Mouse (Mus musculus) layer of hippocampus, adult 8-10 months (tissue): ENCODE data around the gene Prmt7. TPM values are rescaled to one million over a fixed set of nuclear protein-coding genes. Genes with fewer than 3 reads are reported as not detected.
A peak's percentile ranks its signal among the peaks of the same experiment; 100 is the strongest.

ENCODE experiments used
- DNase-seq, 2 experiments: peaks; one replicate each; pipeline ENCODE4 v3.0.0; 2022; ENCODE audit warnings: low spot score in 2 of 2
- total RNA-seq, 4 experiments: library from RNA; stranded (reverse); gene quantifications; 2 replicates each; pipeline ENCODE4 v1.2.4; 2022

Prmt7 gene
- total RNA-seq, 4 experiments from 2014 or later = 32.8 to 43.7 (median 36.4) TPM

GRCm38 (mm10) chr8:106287445-106287844 lies 76.7 kb downstream of the Prmt7 start:
- DNase-seq = no peak

- DNase-seq = no peak
These were observed 78.0 kb downstream of the Prmt7 start for GRCm38 (mm10) chr8:106288732-106289131.

GRCm38 (mm10) chr8:106289464-106289863 lies 78.7 kb downstream of the Prmt7 start:
- no peak for DNase-seq

GRCm38 (mm10) chr8:106292484-106293396 lies 82.0 kb downstream of the Prmt7 start:
- DNase-seq = no peak

GRCm38 (mm10) chr8:106298261-106298660 lies 87.5 kb downstream of the Prmt7 start:
- DNase-seq = no peak

GRCm38 (mm10) chr8:106298846-106299245 lies 88.1 kb downstream of the Prmt7 start:
- no peak for DNase-seq

GRCm38 (mm10) chr8:106299686-106300085 lies 89.0 kb downstream of the Prmt7 start:
- DNase-seq = no peak

GRCm38 (mm10) chr8:106300739-106301715 lies 90.3 kb downstream of the Prmt7 start:
- peak; percentile 52 to 73 for DNase-seq

Other genes with a start within 250 kb of the Prmt7 start
- gene Slc12a4, start 244.8 kb upstream of the Prmt7 start, total RNA-seq = 10 to 100 TPM; 19.4 to 24.7 (median 22.1) TPM
- gene Dpep3, start 231.5 kb upstream of the Prmt7 start, total RNA-seq = not detected
- 10 to 100 TPM; 20.5 to 23.4 (median 21.8) TPM for gene Dus2, start 219.6 kb upstream of the Prmt7 start, total RNA-seq
- not detected for gene Dpep2nb, start 205.0 kb upstream of the Prmt7 start, total RNA-seq
- 10 to 100 TPM; 12.9 to 15.3 (median 13.6) TPM for gene Ddx28, start 199.1 kb upstream of the Prmt7 start, total RNA-seq
- gene Nfatc3, start 152.1 kb upstream of the Prmt7 start, total RNA-seq = 10 to 100 TPM; 13.0 to 14.3 (median 14.0) TPM
- under 1 TPM in 2 of 4 experiments, not detected in 2; 0.09 to 0.43 TPM for gene Esrp2, start 74.0 kb upstream of the Prmt7 start, total RNA-seq
- gene Pla2g15, start 60.5 kb upstream of the Prmt7 start, total RNA-seq = 10 to 100 TPM; 28.2 to 36.0 (median 29.8) TPM
- 10 to 100 TPM; 22.3 to 31.9 (median 27.5) TPM for gene Slc7a6, start 42.1 kb upstream of the Prmt7 start, total RNA-seq
- 10 to 100 TPM; 22.2 to 29.7 (median 26.8) TPM for gene Slc7a6os, start within 50 bp of the Prmt7 start, total RNA-seq
- 10 to 100 TPM; 66.5 to 69.8 (median 69.7) TPM for gene Smpd3, start 127.1 kb downstream of the Prmt7 start, total RNA-seq
- gene Zfp90, start 204.4 kb downstream of the Prmt7 start, total RNA-seq = 10 to 100 TPM; 11.0 to 15.2 (median 12.3) TPM